Mouse (Mus musculus): ENCODE results near the gene Rad51b.

Gene Rad51b

DNA sequence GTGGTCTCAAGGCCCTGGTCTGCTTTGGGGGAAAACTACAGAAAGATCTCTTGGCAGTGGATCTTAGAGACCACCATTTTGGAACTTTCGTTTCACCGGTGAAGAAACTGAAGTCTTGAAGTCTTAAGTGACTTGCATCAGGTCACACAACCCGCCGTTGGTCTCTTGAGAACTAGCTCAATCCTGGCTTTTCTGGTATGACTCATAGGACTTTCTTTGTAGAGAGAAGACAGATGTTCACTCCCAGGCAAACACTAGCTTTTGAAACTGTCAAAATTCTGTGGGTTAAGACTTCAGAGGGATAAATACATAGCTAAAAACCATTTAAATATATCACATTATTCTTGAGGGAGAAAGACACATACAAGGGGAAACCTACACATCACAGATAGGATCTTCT is 195.1 kb downstream of the Rad51b start:
- DNase-seq (ENCODE audit: low spot score), result no peak

DNA sequence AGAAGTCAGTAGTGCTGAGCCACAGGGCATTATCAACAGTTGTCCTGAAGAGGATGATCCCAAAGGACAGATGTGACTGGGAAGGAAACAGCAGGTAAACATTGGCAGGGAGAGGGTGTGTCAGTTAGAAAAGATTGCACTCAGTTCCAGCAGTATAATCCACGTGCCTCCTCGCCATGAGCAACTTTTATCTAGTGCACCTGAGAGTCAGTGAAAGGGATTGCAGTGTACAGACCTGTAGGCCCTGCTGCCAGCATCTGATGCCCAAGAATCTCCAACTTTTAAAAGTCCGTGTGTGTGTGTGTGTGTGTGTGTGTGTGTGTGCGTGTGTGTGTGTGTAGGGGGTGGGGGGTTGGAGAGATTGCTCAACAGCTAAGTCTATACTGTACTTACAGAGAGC is 195.5 kb downstream of the Rad51b start:
- DNase-seq (ENCODE audit: low spot score), result no peak

DNA sequence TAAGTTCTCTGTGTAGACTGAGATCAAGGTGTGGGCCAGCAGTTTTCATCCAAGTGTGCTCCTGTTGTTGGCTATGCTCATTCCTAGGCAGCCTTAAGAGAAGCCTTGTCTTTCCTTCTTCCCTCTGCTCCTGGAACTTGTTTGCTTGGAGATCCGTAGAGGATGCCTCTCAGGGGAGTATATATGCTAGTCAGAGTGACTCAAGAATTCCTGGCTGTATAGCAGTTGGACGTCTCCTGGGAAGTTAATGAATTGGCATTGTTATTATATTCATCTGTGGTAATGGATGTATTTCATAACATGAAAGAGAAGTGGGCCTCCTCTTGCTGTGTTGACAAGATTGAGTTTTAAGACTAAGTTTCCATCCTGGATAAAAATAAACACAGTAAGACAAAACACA is 196.4 kb downstream of the Rad51b start:
- DNase-seq (ENCODE audit: low spot score), result no peak

DNA sequence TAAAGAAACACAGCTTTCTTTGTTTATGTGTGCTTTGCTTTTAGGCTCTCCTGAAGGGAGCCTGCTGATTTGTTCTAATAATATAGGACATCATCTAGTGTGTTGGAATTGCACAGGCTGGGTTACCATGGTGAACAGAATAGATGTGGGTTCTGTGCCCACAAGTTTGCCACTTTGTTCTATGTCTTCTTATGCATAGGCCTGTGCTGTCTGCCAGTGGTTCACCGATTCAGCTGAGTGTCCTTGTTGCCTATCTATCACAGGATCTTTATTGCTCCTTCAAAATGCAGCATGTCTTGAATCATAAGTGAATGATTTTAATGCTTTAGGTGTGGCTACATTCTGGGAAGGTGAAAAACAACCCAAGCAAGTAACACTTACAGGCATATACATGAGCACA is 201.2 kb downstream of the Rad51b start:
- no peak for DNase-seq (ENCODE audit: low spot score)

DNA sequence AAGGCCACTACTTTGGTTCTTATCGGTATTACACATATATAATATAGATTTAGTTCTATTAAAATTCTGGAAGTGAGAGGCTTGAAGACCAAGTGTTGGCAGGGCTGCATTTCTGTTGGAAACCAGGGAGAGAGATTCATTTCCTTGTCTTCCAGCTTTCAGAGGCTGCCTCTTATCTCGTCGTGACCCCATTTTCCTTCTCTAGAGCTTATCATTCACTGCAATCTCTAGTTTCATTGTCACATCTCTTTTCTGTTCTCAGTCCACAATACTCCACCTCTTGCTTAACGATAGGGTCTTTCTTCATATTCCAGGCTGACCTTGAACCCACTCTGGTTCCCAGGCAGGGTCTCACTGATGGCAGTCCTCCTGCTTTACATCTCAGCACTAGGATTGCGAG is 202.7 kb downstream of the Rad51b start:
- DNase-seq (ENCODE audit: low spot score), result no peak

DNA sequence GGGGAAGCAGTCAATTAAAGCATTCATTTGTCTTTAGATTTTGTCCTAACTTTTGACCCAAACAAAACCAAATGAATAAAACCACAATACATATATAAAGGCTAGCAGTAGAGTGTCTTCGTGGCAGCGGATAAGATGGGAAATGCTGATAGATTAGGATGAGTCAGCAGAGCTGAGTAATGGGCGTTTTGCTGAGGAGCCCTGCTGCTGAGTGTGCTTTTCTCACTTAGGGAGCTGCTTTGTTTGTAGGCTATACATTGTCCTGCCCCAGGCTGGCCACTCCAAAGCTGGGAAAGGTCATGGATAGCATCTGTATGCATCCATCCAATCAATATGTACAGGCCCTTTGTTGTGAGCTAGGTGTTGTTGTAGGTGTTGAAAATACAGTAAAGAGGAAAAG is 204.8 kb downstream of the Rad51b start:
- no peak for DNase-seq (ENCODE audit: low spot score)

DNA sequence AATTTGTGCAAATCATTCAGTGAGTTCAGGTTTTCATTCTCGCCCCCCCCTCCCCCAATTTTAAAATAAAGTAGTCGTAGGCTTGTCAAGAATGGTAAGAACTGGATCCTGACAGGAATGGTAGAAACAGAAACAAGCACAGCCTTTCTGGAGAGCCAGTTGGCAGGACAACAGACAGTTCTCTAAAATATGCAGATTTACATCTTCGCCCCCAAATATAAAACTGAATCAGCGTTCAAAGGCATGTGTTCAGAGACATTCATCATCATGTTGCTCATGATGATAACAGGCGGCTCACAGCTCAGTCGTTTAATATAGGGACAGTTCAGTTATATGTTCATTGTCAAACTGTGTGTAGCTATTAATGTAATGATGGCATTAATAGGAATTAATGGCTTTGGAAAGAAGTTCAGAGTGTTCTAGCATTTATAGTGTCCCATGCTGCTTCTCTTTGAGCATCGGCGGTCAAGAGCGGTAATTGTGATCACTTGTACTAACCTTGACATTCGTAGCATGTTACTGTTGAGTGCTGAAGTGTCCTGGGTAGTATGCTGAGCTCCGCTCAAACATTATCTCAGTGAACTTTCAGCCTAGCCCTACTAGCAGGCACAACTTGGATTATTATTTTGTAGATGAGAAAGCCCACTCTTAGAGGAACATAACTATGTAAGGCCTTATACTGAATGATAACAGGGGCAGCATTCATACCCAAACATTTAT is 205.9 kb downstream of the Rad51b start:
- no peak for DNase-seq (ENCODE audit: low spot score)

DNA sequence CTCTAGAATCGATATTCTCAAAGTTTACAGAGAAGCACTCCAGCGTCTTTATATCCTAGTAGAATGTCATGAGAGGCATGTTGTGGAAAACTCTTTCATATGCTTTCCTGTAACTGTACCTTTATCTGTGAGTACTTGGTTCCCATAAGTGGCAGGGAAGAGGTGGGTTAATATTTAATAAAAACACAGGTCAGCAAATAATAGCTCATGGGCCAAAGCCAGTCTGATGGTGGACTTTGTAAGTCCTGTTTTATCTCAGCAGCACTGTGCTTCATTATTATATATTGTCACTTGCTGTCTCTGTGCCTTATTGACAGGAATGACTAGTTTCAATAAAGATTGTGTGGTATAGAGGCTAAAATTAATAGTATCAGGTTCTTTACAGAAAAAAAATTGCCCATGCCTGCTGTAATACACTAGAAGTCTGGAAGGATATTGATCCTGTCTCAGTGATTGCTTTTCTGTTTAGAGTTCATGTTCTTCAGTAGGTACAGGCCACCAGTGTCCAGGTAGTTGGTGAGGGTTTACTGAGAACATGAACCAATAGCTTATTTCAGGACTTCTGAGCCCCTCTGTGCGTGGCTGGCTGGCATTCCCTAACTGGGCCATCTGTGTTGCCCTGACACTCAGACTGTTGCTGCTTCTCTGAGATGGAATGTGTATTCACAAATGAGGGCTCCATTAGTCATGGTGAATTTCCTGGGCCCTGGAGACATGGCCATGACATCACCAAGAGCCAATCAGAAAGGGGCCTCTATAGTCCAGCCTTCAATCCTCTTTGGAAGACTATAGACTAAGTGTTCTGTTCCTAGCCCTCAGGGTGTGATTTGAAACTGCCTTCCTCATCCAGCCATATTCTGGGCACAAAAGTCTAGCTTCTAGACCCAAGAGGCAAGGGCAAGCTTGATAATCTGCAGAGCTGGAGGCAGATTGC is 206.8 kb downstream of the Rad51b start:
- no peak for DNase-seq (ENCODE audit: low spot score)

DNA sequence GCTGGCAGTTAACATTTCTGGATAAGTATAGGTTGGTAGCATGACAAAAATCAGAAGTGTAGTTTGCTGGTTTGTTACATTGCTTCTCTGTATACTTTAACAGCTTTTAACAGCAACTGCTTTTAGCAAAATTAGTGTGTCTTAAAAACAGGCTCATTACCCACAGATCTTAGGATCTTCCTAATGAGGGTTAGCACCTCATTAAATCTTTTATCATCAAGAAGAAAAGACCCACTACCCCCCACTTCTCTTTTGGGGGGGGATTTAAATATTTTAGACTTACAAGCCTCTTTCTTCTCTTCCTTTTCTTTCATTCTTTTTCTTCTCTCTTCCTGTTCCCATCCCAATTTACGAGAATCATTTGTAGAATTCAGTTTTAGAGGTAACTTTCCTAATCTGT is 207.6 kb downstream of the Rad51b start:
- no peak for DNase-seq (ENCODE audit: low spot score)

DNA sequence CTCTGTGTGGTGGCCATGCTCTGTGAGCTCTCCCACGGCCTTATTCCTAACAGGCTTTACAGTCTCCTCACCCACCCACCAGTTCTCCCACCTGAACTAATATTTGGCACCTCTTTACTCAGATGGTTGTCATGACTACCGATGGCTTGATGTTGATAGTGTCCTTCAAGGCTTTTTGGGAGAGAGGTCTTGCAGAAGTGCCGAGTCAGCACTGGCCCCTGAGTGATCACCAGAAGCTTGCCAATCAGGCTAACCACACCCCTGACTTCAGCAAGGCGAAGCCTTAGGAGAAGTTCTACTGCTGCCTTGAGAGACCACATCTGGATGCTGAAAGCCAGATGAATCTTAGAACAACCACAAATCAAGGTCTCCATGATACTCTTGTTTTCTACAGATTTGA is 209.3 kb downstream of the Rad51b start:
- DNase-seq (ENCODE audit: low spot score), result no peak

DNA sequence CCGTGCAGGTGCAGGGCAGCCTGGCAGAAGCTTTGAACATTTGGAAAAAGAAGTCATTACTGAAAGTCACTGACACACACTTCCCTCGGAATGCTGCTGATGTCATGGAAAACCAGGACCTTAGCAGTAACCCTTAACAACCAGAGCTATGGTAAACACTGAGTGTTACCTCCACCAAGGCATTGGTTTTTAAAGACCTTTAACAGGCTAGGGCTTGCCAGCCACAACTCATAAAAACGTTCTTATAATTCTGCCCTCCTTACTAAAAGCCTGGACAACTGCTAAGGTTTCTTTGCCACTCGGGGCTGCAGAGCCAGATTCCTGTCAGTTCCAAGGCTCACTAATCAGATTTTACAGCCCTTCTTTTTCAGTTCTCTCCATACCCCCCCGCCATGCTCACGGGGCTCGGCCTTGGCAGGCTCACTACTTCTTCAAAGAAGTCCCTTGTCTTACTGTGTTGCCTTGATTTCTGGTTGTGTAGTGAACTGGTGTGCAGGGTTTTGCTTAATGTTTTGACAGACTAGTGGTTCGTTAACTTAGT is 210.1 kb downstream of the Rad51b start:
- peak; percentile 29 for DNase-seq (ENCODE audit: low spot score)

DNA sequence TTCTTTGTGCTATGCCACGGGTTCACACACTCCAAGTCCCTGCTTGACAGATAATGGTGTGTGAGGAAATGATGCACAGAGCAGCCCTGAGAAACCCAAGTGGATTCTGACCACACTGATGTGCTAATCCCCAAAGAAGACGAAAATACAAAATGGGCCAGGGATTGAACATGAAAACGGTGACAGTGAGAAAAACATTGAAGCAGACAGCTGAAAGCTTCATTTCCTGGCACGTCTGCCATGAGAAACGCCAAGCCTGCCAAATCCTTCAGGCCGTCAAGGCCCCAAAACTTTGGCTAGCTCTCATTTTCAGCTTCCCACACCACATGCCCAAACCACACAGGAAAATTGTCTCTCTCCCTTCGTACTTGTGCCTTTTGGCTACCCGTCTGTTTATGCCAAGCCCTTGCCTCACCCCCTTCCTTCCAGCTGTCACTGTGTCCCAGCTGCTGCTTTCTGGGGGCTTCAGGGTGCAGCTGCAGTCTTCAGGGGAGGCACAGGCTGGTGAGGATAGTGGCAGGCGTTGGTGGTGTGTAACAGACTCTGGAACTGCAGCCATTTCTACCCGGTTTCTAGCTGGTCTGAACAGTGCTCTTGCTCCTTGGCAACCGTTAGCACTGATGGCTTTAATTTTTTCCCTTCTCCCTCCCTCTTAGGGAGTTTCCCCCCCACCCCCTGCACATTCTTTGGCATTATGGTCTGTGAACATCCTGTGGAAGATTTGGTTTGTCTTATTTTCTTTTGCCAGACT is 214.5 kb downstream of the Rad51b start:
- DNase-seq (ENCODE audit: low spot score), result no peak

DNA sequence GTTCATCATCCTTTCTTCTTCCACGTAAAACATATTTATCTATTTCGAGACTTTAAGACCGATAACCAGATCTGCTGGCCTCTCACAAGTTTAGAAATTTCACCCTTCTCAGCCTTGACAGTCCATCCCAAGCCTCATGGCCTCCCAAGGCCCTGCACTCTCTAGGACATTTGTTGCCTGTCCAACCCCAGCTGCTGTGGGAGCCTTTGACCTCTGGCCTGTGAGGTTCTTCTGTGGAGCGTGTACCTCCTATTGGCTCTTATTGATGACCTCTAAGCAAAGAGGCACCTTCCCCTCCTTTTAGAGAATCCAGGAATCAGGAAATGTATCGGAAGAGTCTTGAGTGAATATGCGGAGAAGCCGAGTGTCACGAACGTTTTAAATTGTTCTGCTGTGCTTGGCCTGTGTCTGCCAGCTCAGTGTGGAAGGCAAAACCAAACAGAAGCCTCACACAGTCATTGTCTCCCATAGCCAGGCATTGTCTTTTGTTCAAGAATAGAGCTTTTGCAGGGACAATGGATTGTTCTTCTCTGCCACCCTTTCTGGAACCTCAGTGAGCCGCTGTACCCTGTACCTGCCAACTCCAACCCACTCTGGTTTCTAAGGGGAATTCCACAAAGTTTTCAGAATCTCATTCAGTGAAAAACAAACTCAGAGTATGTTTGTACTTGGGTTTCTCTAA is 215.3 kb downstream of the Rad51b start:
- no peak for DNase-seq (ENCODE audit: low spot score)

DNA sequence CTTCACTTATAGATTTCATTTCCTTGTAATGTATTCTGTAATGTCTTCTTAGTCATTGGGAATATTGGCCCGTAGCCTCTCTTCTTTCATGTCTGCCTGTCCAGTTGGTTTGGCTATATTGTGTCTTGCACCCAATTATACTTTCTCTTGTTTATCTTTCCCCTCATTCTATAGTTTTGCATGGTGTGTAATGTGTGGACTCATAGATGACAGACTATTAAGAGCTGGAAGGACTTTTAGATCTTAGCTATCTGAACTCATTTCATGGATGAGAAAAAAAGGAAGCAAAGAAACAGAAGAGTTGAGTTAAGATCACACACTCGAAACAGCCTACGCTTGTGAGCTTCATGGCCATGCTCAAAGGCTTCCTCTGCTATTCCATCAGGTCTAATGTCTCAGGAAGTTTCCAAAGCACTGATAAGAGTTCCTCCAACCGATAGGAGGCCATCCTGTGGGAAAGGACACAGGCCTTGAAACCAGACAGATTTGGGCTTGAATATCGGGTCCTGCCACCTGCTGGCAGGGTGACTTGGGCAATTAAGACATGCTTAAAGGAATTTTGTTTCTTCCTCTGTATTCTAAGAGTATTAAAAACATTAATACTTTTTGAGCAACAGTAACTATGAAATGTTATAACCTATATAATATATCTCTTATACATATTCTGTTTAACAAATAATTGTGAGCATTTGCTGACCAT is 216.1 kb downstream of the Rad51b start:
- DNase-seq (ENCODE audit: low spot score), result no peak

DNA sequence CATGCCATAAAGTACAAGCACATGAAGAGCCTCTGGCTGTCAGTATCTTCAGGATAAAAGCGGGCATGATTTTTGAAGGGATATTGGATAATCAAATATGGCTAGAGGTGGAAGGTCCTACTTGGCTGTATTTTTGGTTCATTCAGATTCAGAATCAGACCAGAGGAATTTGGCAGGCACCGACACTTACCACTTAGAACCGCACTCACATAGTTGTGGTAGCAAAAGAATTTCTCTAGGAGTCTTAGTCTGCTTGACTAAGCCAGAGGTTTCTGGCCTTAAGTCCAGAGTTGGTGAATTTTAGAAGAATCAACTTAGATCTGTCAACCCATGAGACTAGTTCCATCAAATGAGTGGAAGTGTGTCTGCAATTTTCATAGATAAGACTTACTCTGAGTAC is 217.6 kb downstream of the Rad51b start:
- no peak for DNase-seq (ENCODE audit: low spot score)

DNA sequence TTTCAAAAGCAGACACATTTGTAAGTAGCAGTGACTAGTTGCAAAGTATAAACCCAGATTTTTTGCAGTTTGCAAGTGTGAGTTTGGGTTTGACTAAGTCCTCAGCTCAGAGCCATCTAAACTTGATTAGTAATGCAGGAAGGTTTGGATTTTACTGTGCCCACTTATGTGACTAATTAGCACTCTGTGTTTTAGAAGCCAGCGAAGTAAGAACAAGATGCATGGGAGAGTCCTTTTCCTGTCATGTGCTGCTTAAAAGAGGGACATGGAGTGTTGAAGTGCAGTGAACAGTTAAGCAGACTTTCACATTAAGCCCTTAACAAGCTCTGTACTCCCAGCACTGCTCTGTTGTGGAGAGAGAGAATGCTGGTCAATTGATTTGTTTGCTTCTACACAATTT is 225.3 kb downstream of the Rad51b start:
- no peak for DNase-seq (ENCODE audit: low spot score)

DNA sequence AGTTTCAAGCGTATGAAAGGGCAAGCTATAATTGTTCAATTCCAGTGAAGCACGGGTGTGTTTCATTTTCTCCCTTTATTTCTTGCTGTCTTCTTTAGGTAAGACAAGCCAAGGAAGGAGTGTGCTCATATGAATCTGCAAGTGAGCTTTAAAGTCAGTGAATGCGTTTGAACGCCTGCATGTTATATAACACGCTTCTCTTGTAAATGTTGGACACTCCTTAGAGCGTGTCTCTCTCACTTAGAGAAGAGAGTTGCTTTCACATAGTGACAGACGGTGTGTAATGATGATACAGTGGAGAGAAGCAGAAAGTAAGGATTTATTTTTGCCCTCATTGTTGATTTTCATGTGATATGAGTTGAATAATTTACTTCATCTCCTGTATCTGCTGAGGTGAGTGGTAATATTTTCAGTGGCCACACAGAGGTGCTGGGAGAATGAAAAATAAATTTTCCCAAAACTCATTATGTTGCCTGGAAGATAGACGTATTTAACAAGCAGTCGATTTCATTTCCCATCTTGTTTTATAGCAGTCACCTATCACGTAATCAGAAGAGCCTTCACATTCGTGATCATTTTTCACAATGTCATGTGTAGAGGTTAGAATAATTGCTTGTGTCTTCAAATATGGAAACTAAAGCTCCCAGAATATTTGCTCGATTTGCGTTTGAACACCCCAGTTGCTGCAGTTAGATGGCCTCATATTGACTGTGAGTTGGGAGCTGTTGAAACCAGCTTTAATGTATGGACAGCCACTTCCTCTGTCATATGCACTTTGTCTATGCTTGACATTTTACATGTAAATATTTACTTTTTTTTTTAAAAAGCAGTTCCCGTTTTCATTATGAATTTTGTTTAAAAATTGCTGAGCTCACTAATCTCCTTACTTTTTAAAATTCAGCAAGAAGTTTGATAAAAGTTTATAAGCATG is 228.1 kb downstream of the Rad51b start:
- no peak for DNase-seq (ENCODE audit: low spot score)

DNA sequence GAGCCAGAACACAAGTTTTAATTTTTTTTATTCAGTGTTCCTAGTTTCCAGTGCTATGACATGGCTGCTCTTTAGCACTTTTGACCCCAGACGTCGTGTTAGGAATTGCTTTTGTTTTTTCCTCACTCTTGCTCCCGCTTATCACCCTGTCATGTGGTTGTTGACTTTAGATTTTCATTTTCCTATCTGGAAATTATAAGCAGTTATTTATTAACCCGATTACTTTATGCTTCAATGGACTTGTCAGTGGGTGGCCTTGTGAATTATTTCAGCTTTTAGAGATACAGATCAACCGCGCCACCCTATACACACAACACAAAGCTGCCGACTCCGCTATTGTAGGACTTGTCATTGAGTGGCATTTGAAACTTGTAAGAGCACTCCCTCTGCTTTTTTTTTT is 228.8 kb downstream of the Rad51b start:
- DNase-seq (ENCODE audit: low spot score), result no peak

DNA sequence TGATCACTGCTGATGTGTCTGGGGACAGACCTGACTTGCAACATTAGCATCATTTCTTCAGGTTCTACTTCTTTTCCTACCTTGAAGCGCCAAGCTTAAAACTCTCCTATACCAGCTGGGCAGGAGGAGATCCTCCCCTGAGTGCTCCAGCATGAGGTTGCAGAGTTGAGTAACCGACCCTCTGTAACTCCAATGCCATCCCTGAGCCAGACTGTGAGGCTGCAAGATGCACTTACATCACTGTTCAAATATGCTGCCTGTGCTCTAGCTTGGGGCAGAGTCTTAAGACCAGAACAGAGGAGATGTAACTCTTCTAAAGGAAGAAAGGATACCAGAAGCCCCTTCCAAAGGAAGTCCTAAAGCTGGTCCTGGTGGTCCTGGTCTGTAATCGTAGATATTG is 230.1 kb downstream of the Rad51b start:
- no peak for DNase-seq (ENCODE audit: low spot score)

DNA sequence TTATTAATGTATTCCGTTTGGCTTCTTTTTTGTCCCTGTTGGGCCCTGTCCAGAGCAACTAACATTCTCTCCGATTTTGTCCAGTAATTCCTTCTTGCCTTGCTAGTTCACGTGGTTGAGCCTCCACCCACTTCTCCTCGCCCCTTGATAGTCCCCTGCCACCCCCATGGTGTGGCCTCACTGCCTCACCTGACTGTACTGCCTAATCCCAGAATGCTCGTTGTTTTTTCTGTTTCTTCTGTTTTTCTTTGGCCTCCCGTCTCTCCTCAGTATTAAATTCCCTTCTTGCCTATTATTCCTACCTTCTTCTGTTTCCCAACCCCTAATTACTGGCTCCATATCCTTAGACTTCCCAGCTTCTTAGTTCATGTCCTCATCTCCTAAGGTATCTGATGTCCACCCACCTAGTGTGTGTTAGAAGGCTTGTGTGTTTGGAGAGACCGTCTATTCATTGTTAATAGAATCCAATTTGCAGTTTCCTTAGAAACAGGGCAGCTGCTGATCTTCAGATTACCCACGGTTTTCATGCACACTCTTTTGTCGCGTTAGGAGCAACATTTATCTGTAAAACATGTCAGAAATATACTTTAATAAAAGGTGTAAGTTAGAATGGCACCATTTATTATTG is 233.3 kb downstream of the Rad51b start:
- DNase-seq (ENCODE audit: low spot score), result no peak

All from urinary bladder, postnatal 25 days (tissue).